Mouse (Mus musculus) brain, embryonic 14.5 days (tissue): Measurements from ENCODE around the gene Yrdc.

Experiments
- CTCF ChIP-seq: fragments of 200-500 bp; IDR thresholded peaks from 2 replicates; pipeline ENCODE4 v1.5.1; 2012; ENCODE audit warnings: inconsistent platforms, mild to moderate bottlenecking, moderate library complexity, borderline replicate concordance; ENCODE audit not compliant: insufficient read depth, insufficient read length; ENCODE audit errors: extremely low read depth
- POLR2A ChIP-seq: fragments of 200-500 bp; IDR thresholded peaks from 2 replicates; pipeline ENCODE4 v1.6.1; 2012; ENCODE audit warnings: mild to moderate bottlenecking, inconsistent platforms, borderline replicate concordance; ENCODE audit not compliant: poor library complexity, insufficient read depth, insufficient read length, severe bottlenecking; ENCODE audit errors: extremely low read depth

GRCm38 (mm10) chr4:124838035-124838700 is 12.3 kb upstream of the Yrdc start:
- TF ChIP-seq POLR2A (no peak), CTCF (no peak)
